Mouse (Mus musculus): ENCODE data around the gene Stk39. TPM values are rescaled to one million over a fixed set of nuclear protein-coding genes. Genes with fewer than 3 reads are reported as not detected.

Stk39 gene
- total RNA-seq, 4 experiments from 2014 or later = 63.7 to 93.6 (median 79.1) TPM

- no peak for DNase-seq (ENCODE audit: low spot score)
These were observed 51.1 kb downstream of the Stk39 start for GRCm38 (mm10) chr2:68421002-68421401.

GRCm38 (mm10) chr2:68420223-68420622 lies 51.8 kb downstream of the Stk39 start:
- DNase-seq (ENCODE audit: low spot score) = no peak

- no peak for DNase-seq (ENCODE audit: low spot score)
These were observed 52.3 kb downstream of the Stk39 start for GRCm38 (mm10) chr2:68419746-68420145.

GRCm38 (mm10) chr2:68419165-68419564 lies 52.9 kb downstream of the Stk39 start:
- DNase-seq (ENCODE audit: low spot score) = no peak

GRCm38 (mm10) chr2:68417081-68417480 lies 55.0 kb downstream of the Stk39 start:
- no peak for DNase-seq (ENCODE audit: low spot score)

GRCm38 (mm10) chr2:68415691-68416090 lies 56.4 kb downstream of the Stk39 start:
- peak; percentile 48 for DNase-seq (ENCODE audit: low spot score)

GRCm38 (mm10) chr2:68412149-68412548 lies 59.9 kb downstream of the Stk39 start:
- DNase-seq (ENCODE audit: low spot score) = no peak

- DNase-seq (ENCODE audit: low spot score) = no peak
These were observed 60.9 kb downstream of the Stk39 start for GRCm38 (mm10) chr2:68411201-68411600.

GRCm38 (mm10) chr2:68409640-68410215 lies 62.3 kb downstream of the Stk39 start:
- DNase-seq (ENCODE audit: low spot score) = no peak

- no peak for DNase-seq (ENCODE audit: low spot score)
These were observed 63.6 kb downstream of the Stk39 start for GRCm38 (mm10) chr2:68408271-68408980.

- DNase-seq (ENCODE audit: low spot score) = no peak
These were observed 64.7 kb downstream of the Stk39 start for GRCm38 (mm10) chr2:68407179-68407950.

GRCm38 (mm10) chr2:68406571-68407074 lies 65.4 kb downstream of the Stk39 start:
- no peak for DNase-seq (ENCODE audit: low spot score)

- no peak for DNase-seq (ENCODE audit: low spot score)
These were observed 66.8 kb downstream of the Stk39 start for GRCm38 (mm10) chr2:68405163-68405715.

GRCm38 (mm10) chr2:68404274-68405162 lies 67.5 kb downstream of the Stk39 start:
- no peak for DNase-seq (ENCODE audit: low spot score)

- DNase-seq (ENCODE audit: low spot score) = no peak
These were observed 78.2 kb downstream of the Stk39 start for GRCm38 (mm10) chr2:68393611-68394549.

- DNase-seq (ENCODE audit: low spot score) = no peak
These were observed 84.1 kb downstream of the Stk39 start for GRCm38 (mm10) chr2:68387824-68388582.

GRCm38 (mm10) chr2:68386313-68386863 lies 85.7 kb downstream of the Stk39 start:
- no peak for DNase-seq (ENCODE audit: low spot score)

- DNase-seq (ENCODE audit: low spot score) = no peak
These were observed 86.3 kb downstream of the Stk39 start for GRCm38 (mm10) chr2:68385654-68386312.
